Mouse (Mus musculus) hindbrain, embryonic 11.5 days (tissue): Measurements from ENCODE around the gene Gdi1. TPM values are rescaled to one million over a fixed set of nuclear protein-coding genes. Genes with fewer than 3 reads are reported as not detected.

ENCODE experiments used
- ATAC-seq: fragments of 200-750 bp; cut with Nextera tagmentation; 2 replicates; pipeline ENCODE4 v1.8.0; 2017; ENCODE audit warnings: mild to moderate bottlenecking, moderate TSS enrichment, moderate library complexity; ENCODE audit not compliant: low FRiP score
- DNase-seq: peaks from one replicate; pipeline ENCODE4 v3.0.0-alpha.2; 2015; ENCODE audit warnings: low spot score
- H3K27ac ChIP-seq: fragments of 300-500 bp; sonication (generic); 2 replicates; pipeline ENCODE4 v1.5.1; 2014; ENCODE audit warnings: mild to moderate bottlenecking, low read depth, low read length
- H3K27me3 ChIP-seq: fragments of 300-500 bp; sonication (generic); 2 replicates; pipeline ENCODE4 v1.6.1; 2014; ENCODE audit warnings: mild to moderate bottlenecking, low read length, moderate library complexity, mixed read lengths; ENCODE audit not compliant: control insufficient read depth, insufficient read depth
- H3K36me3 ChIP-seq: fragments of 300-500 bp; sonication (generic); 2 replicates; pipeline ENCODE4 v1.6.1; 2014; ENCODE audit warnings: mild to moderate bottlenecking, low read length, moderate library complexity, mixed read lengths; ENCODE audit not compliant: control insufficient read depth, insufficient read depth
- H3K4me1 ChIP-seq: fragments of 300-500 bp; sonication (generic); replicated peaks from 2 replicates; pipeline ENCODE4 v1.6.1; 2014; ENCODE audit warnings: low read length, mixed read lengths; ENCODE audit not compliant: control insufficient read depth, insufficient read depth
- H3K4me2 ChIP-seq: fragments of 300-500 bp; sonication (generic); replicated peaks from 2 replicates; pipeline ENCODE4 v1.6.1; 2014; ENCODE audit warnings: mild to moderate bottlenecking, low read depth, low read length
- H3K4me3 ChIP-seq: fragments of 300-500 bp; sonication (generic); 2 replicates; pipeline ENCODE4 v1.5.1; 2014; ENCODE audit warnings: low read depth, low read length
- H3K9ac ChIP-seq: fragments of 300-500 bp; sonication (generic); 2 replicates; pipeline ENCODE4 v1.6.1; 2014; ENCODE audit warnings: low read depth, low read length
- H3K9me3 ChIP-seq: fragments of 300-500 bp; sonication (generic); 2 replicates; pipeline ENCODE4 v1.6.1; 2016; ENCODE audit warnings: low read length; ENCODE audit not compliant: control insufficient read depth
- WGBS: fragments of 180-500 bp; shearing (Covaris S2); extraction: QIAGEN DNeasy Blood & Tissue Kit; methylation state at CpG from one replicate; pipeline ENCODE4 v1.1.7; 2014; 5-methylcytosine and 5-hydroxymethylcytosine counted together
- polyA plus RNA-seq: library from polyadenylated mRNA; unstranded; fragments of >200 nt; fragmentation: Nextera tagmentation; extraction: Ambion mirVana; gene quantifications from 2 replicates; pipeline ENCODE4 v1.2.1, GENCODE M21; 2014

Gene Gdi1
- polyA plus RNA-seq, 1 experiment from 2014 or later = 490 TPM

- Histone ChIP-seq H3K27me3 (no peaks in the 10 kb centered on the region), H3K4me2 (peak overlapping the region; percentile 45), H3K9me3 (no peaks in the 10 kb centered on the region), H3K27ac (no peak overlapping the region), H3K9ac (peak overlapping the region; percentile 64; the same call in 1 of the 2 replicates), H3K36me3 (no peaks in the 10 kb centered on the region), H3K4me1 (no peaks in the 10 kb centered on the region), H3K4me3 (peak overlapping the region; percentile 43)
- WGBS = 21% methylated on average over 14 of the region's 14 CpGs
- ATAC-seq (no peak), DNase-seq (no peak)
These were observed 23.6 kb upstream of the Gdi1 start for GRCm38 (mm10) chrX:74281041-74281731.

- Histone ChIP-seq H3K36me3 (no peaks in the 10 kb centered on the region), H3K9me3 (no peaks in the 10 kb centered on the region), H3K4me3 (peak within 1 kb of the TSS; percentile 43), H3K4me2 (peak within 1 kb of the TSS; percentile 45), H3K27me3 (no peaks in the 10 kb centered on the region), H3K27ac (peak within 1 kb of the TSS; percentile 19; the same call in 1 of the 2 replicates), H3K4me1 (no peaks in the 10 kb centered on the region), H3K9ac (peak within 1 kb of the TSS; percentile 64)
- DNase-seq (peak; percentile 42), ATAC-seq (peak; percentile 56)
- 9% methylated on average over 16 of the region's 16 CpGs for WGBS
These were observed 22.9 kb upstream of the Gdi1 start, which contains the start of the genes Taz and Dnase1l1 for GRCm38 (mm10) chrX:74281732-74282394. Gene Taz (plus strand): TSS chrX:74281912. Gene Dnase1l1 (minus strand): TSS chrX:74282337.

GRCm38 (mm10) chrX:74282395-74283091 is 22.3 kb upstream of the Gdi1 start:
- peak overlapping the region; percentile 43 for H3K4me3 ChIP-seq

GRCm38 (mm10) chrX:74283092-74283437 is 21.7 kb upstream of the Gdi1 start:
- H3K4me2 ChIP-seq = peak overlapping the region; percentile 45
- no peaks in the 10 kb centered on the region for H3K36me3 ChIP-seq
- H3K4me1 ChIP-seq = no peaks in the 10 kb centered on the region
- WGBS = 51% methylated on average over 5 of the region's 5 CpGs
- no peaks in the 10 kb centered on the region for H3K27me3 ChIP-seq
- H3K9me3 ChIP-seq = no peaks in the 10 kb centered on the region
- H3K27ac ChIP-seq = peak overlapping the region; percentile 19; the same call in 1 of the 2 replicates
- DNase-seq (no peak), ATAC-seq (peak; percentile 11; the same call in 1 of the 2 replicates)
- H3K4me3 ChIP-seq = peak overlapping the region; percentile 43
- peak overlapping the region; percentile 64 for H3K9ac ChIP-seq

More at GRCm38 (mm10) chrX:74282395-74283091, 22.3 kb upstream of the Gdi1 start:
- ATAC-seq = peak; percentile 82
- H3K27ac ChIP-seq = peak overlapping the region; percentile 19; the same call in 1 of the 2 replicates
- H3K27me3 ChIP-seq = no peaks in the 10 kb centered on the region
- H3K9ac ChIP-seq = peak overlapping the region; percentile 64
- H3K4me1 ChIP-seq = no peaks in the 10 kb centered on the region
- no peaks in the 10 kb centered on the region for H3K36me3 ChIP-seq
- no peaks in the 10 kb centered on the region for H3K9me3 ChIP-seq
- peak overlapping the region; percentile 45 for H3K4me2 ChIP-seq
- 18% methylated on average over 39 of the region's 39 CpGs for WGBS
- peak; percentile 81 for DNase-seq

GRCm38 (mm10) chrX:74293431-74293830 is 11.4 kb upstream of the Gdi1 start:
- H3K4me3 ChIP-seq = no peak overlapping the region
- DNase-seq = no peak
- WGBS = 74% methylated on average over 4 of the region's 4 CpGs
- no peak overlapping the region for H3K4me2 ChIP-seq
- H3K36me3 ChIP-seq = no peaks in the 10 kb centered on the region
- no peaks in the 10 kb centered on the region for H3K27me3 ChIP-seq
- no peak overlapping the region for H3K9ac ChIP-seq
- no peaks in the 10 kb centered on the region for H3K9me3 ChIP-seq
- no peak for ATAC-seq
- H3K4me1 ChIP-seq = no peaks in the 10 kb centered on the region
- H3K27ac ChIP-seq = no peak overlapping the region

GRCm38 (mm10) chrX:74296538-74297448 is 8.0 kb upstream of the Gdi1 start, which contains the start of gene Atp6ap1:
Gene Atp6ap1 (plus strand): TSS chrX:74297097.
- Histone ChIP-seq H3K9me3 (no peaks in the 10 kb centered on the region), H3K4me1 (no peaks in the 10 kb centered on the region), H3K9ac (peak within 1 kb of the TSS; percentile 62), H3K27ac (0 out of 2 replicates have a peak within 1 kb of the TSS, but pooled peaks have one; percentile 42), H3K4me2 (peak within 1 kb of the TSS; percentile 55), H3K36me3 (no peaks in the 10 kb centered on the region), H3K27me3 (no peaks in the 10 kb centered on the region), H3K4me3 (peak within 1 kb of the TSS; percentile 61)
- WGBS = 12% methylated on average over 34 of the region's 37 CpGs
- DNase-seq (peak; percentile 88), ATAC-seq (peak; percentile 99)

- no peaks in the 10 kb centered on the region for H3K9me3 ChIP-seq
- no peak overlapping the region for H3K4me2 ChIP-seq
- DNase-seq (no peak), ATAC-seq (no peak)
- no peaks in the 10 kb centered on the region for H3K27me3 ChIP-seq
- no peak overlapping the region for H3K27ac ChIP-seq
- WGBS = 94% methylated on average over 1 of the region's 1 CpGs
- H3K4me3 ChIP-seq = no peak overlapping the region
- no peak overlapping the region for H3K9ac ChIP-seq
- H3K36me3 ChIP-seq = no peaks in the 10 kb centered on the region
- no peaks in the 10 kb centered on the region for H3K4me1 ChIP-seq
These were observed 6.5 kb upstream of the Gdi1 start for GRCm38 (mm10) chrX:74298348-74298747.

- Histone ChIP-seq H3K4me2 (no peak overlapping the region), H3K27ac (no peak overlapping the region), H3K27me3 (no peaks in the 10 kb centered on the region), H3K36me3 (no peaks in the 10 kb centered on the region), H3K9me3 (no peaks in the 10 kb centered on the region), H3K4me1 (no peaks in the 10 kb centered on the region), H3K9ac (no peak overlapping the region), H3K4me3 (no peak overlapping the region)
- ATAC-seq = no peak
- no peak for DNase-seq
- 79% methylated on average over 3 of the region's 3 CpGs for WGBS
These were observed 5.1 kb upstream of the Gdi1 start for GRCm38 (mm10) chrX:74299721-74300120.
